Mouse (Mus musculus) ES-E14 (cell line): ENCODE measurements around the gene Fgd3. TPM values are rescaled to one million over a fixed set of nuclear protein-coding genes. Genes with fewer than 3 reads are reported as not detected.

Experiments
- DNase-seq: peaks from one replicate; pipeline ENCODE4 v3.0.0-alpha.2; 2013; ENCODE audit warnings: low read depth, low spot score
- H3K27ac ChIP-seq: 2 replicates; pipeline ENCODE4 v1.5.1; 2012; ENCODE audit warnings: low read depth, mild to moderate bottlenecking, low read length, moderate library complexity, mixed read lengths; ENCODE audit not compliant: poor library complexity, insufficient read depth, severe bottlenecking
- H3K36me3 ChIP-seq: 2 replicates; pipeline ENCODE4 v1.6.1; 2012; ENCODE audit warnings: mild to moderate bottlenecking, low read length, moderate library complexity, mixed read lengths; ENCODE audit not compliant: control insufficient read depth, poor library complexity, insufficient read depth, severe bottlenecking
- H3K4me1 ChIP-seq, 2 experiments: fragments of 150-350 bp in 1 of 2; sonication (generic) in 1 of 2; 2 replicates each; pipeline ENCODE4 v1.6.1; 2012; ENCODE audit warnings: low read length in 2 of 2, mild to moderate bottlenecking in 1 of 2, mixed read lengths in 1 of 2; ENCODE audit not compliant: control insufficient read depth in 2 of 2, insufficient read depth in 2 of 2, poor library complexity in 1 of 2
- H3K4me3 ChIP-seq, 2 experiments: fragments of 150-350 bp in 1 of 2; sonication (generic) in 1 of 2; 2 replicates each; pipeline ENCODE4 v1.5.1; 2012; ENCODE audit warnings: low read length in 2 of 2, low read depth in 1 of 2, mild to moderate bottlenecking in 1 of 2, mixed read lengths in 1 of 2; ENCODE audit not compliant: insufficient read depth in 1 of 2, poor library complexity in 1 of 2, severe bottlenecking in 1 of 2
- H3K9ac ChIP-seq: 2 replicates; pipeline ENCODE4 v1.6.1; 2012; ENCODE audit warnings: low read depth, mild to moderate bottlenecking, low read length, mixed read lengths; ENCODE audit not compliant: poor library complexity, insufficient read depth, severe bottlenecking
- H3K9me3 ChIP-seq: fragments of 150-350 bp; sonication (generic); 2 replicates; pipeline ENCODE4 v1.6.1; 2012; ENCODE audit warnings: low read depth, mild to moderate bottlenecking, low read length; ENCODE audit not compliant: control insufficient read depth, insufficient read depth
- CHD2 ChIP-seq: IDR thresholded peaks from 2 replicates; pipeline ENCODE4 v1.6.1; 2014; ENCODE audit warnings: mild to moderate bottlenecking, low read depth, low read length, inconsistent platforms
- HCFC1 ChIP-seq: IDR thresholded peaks from 2 replicates; pipeline ENCODE4 v1.6.1; 2012; ENCODE audit warnings: low read length, inconsistent platforms, borderline replicate concordance; ENCODE audit not compliant: insufficient read depth
- MAFK ChIP-seq: IDR thresholded peaks from 2 replicates; pipeline ENCODE4 v1.6.1; 2014; ENCODE audit warnings: mild to moderate bottlenecking, low read depth, low read length, inconsistent platforms; ENCODE audit not compliant: insufficient read depth
- ZC3H11A ChIP-seq: IDR thresholded peaks from 2 replicates; pipeline ENCODE4 v1.6.1; 2012; ENCODE audit warnings: low read depth, mild to moderate bottlenecking, inconsistent platforms, low read length, borderline replicate concordance
- ZNF384 ChIP-seq: IDR thresholded peaks from 2 replicates; pipeline ENCODE4 v1.6.1; 2012; ENCODE audit warnings: low read depth, low read length, inconsistent platforms
- in situ Hi-C, 2 experiments: fragments of 600-800 bp; cut with MboI; formaldehyde crosslinking; loops; one replicate each; pipeline ENCODE4 v1.15.1; 2025; ENCODE audit warnings: low sequenced_read_pairs in 2 of 2, inconsistent platforms in 1 of 2; ENCODE audit not compliant: unreplicated experiment in 2 of 2
- total RNA-seq: library from RNA; depleted of rRNA; stranded (reverse); fragments of 300-350 nt; gene quantifications from 2 replicates; pipeline ENCODE4 v1.2.3, GENCODE M21; 2012

The Fgd3 gene
- total RNA-seq, 1 experiment: 6.2 TPM

DNA sequence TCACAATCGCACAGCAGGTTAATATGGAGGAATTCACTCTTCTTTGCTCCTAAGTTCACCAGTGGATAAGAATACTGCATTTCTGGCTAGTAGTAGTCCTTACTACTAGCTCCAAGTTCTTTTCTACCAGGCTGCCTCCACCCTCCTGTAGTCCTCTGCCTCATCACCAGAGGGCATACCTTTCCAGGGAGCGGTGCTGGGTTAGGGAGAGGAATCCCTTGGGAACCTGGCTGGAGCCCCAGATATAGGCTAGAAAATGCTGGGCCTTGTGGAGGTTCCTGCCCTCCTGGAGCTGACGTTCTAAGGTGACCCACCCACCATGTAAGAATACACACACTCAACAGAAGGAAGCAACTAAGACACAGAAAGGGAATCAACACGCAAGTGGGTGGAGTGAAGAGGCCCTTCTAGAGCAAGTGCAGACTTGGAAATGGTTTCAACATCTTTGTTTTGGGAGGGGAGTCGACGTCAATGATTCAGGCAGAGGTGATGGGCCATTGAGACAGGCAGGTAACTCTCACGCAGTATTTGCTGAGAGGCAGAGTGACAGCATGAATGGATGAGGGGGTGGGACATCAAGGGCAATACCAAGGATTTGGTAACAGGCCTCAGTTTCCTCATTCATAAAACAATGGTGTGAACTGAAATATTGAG lies 18.9 kb upstream of the Fgd3 start:
- H3K9me3 ChIP-seq: no peaks in the 10 kb centered on the region
- H3K36me3 ChIP-seq: no peaks in the 10 kb centered on the region
- in situ Hi-C loops: no loop called here
- H3K9ac ChIP-seq: no peak overlapping the region
- no peak overlapping the region for H3K27ac ChIP-seq
- no peak for DNase-seq
- no peak overlapping the region for H3K4me3 ChIP-seq
- TF ChIP-seq ZC3H11A (no peak), HCFC1 (no peak), MAFK (no peak), CHD2 (no peak), ZNF384 (no peak)
- H3K4me1 ChIP-seq: peaks cover 0 to 4% of the 10 kb centered on the region in 2 experiments; a peak in 2 of 4 replicates

- DNase-seq: no peak
- no peak overlapping the region for H3K27ac ChIP-seq
- H3K4me1 ChIP-seq: no peaks in the 10 kb centered on the region
- no peak overlapping the region for H3K9ac ChIP-seq
- H3K9me3 ChIP-seq: no peaks in the 10 kb centered on the region
- no peaks in the 10 kb centered on the region for H3K36me3 ChIP-seq
- no peak overlapping the region for H3K4me3 ChIP-seq
- no peak for TF ChIP-seq HCFC1
- TF ChIP-seq MAFK: no peak
- TF ChIP-seq ZNF384: no peak
- no peak for TF ChIP-seq CHD2
- TF ChIP-seq ZC3H11A: no peak
- in situ Hi-C loops: no loop called here
These were observed 15.2 kb upstream of the Fgd3 start for GRCm38 (mm10) chr13:49335077-49335982.

DNA sequence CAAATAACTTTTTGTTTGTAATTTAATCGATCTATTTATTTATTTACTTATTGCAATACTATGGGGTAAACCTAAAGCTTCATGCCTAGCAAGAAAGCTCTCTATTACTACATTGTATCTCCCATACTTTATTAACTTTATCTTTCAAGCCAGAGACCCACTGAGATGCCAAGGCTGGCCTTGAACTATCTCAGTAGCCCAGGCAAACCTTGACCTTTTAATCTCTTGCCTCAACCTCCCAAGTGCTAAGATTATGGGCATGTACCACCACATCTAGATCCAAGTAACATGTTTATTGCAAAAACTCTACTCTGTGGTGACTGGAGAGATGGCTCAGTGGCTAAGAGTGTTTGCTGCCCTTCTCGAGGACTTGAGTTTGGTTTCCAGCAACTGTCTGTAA lies 13.1 kb upstream of the Fgd3 start:
- H3K9me3 ChIP-seq: no peaks in the 10 kb centered on the region
- H3K27ac ChIP-seq: no peak overlapping the region
- TF ChIP-seq CHD2 (no peak), ZC3H11A (no peak), HCFC1 (no peak), MAFK (no peak), ZNF384 (no peak)
- no peaks in the 10 kb centered on the region for H3K36me3 ChIP-seq
- no peak overlapping the region for H3K9ac ChIP-seq
- in situ Hi-C loops: no loop called here
- no peak for DNase-seq
- no peaks in the 10 kb centered on the region for H3K4me1 ChIP-seq
- H3K4me3 ChIP-seq: no peak overlapping the region

DNA sequence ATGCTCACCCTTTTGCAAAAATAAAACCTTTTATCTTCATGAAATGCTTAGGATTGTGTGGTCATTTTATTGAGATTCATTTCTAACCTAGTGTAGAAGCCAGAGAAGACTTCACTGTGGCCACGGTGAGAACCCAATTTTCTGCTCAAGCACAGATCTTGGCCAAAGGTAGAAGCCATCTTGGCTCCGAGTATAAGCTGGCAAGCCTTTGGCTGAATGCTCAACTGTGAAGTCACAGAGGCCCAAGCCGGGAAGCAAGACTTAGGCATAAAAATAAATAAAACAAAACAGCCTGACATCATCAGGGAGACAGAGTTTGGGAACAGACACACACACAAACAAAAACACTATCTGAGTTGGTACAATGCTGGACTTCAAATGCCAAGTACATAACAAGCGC lies 8.0 kb upstream of the Fgd3 start:
- H3K9me3 ChIP-seq: no peaks in the 10 kb centered on the region
- no peaks in the 10 kb centered on the region for H3K4me1 ChIP-seq
- no peak for TF ChIP-seq ZC3H11A
- TF ChIP-seq HCFC1: no peak
- TF ChIP-seq ZNF384: no peak
- TF ChIP-seq MAFK: no peak
- no peak for TF ChIP-seq CHD2
- H3K27ac ChIP-seq: no peak overlapping the region
- no peak overlapping the region for H3K9ac ChIP-seq
- DNase-seq: no peak
- no peak overlapping the region for H3K4me3 ChIP-seq
- in situ Hi-C loops: no loop called here
- no peaks in the 10 kb centered on the region for H3K36me3 ChIP-seq
